Mouse (Mus musculus): Measurements from ENCODE around the gene Gm21994.

GRCm38 (mm10) chr2:150243211-150243610 lies 12.2 kb downstream of the Gm21994 start:
- no peak for TF ChIP-seq CTCF (IDR thresholded peaks at IDR 0.05; ENCODE audit: control insufficient read depth, insufficient read depth, low read length)
- no peak for TF ChIP-seq POLR2A (IDR thresholded peaks at IDR 0.05; ENCODE audit: borderline replicate concordance, control insufficient read depth, low read depth, low read length)

Data from bone marrow, adult 2 months (tissue).